Comparison of ENCODE assay signal across 14 mouse cellular contexts in genomic region chr13:64257814-64258515, GRCm38 (mm10). TPM values are rescaled to one million over a fixed set of nuclear protein-coding genes. Genes with fewer than 3 reads are reported as not detected.
A peak's percentile ranks its signal among the peaks of the same experiment; 100 is the strongest.
DNase-seq lines count a peak whose midpoint lies in the region; ATAC-seq and TF ChIP-seq lines count a peak whose summit lies in the region.
"Had no signal": no experiment of that assay in that cellular context is flagged by ENCODE, and none has a peak within 500 bp of the region (broad histone marks: within the 10 kb centered on the region; RNA-seq: fewer than 3 reads in every experiment).

No protein-coding gene starts in this region.

- H3K4me3 ChIP-seq in ES-Bruce4 (ENCODE audit: low read depth, low read length), result no peak overlapping the region
- H3K4me3 ChIP-seq in hindbrain, embryonic 16.5 days (ENCODE audit: low read length), result no peak overlapping the region
- H3K4me3 ChIP-seq in heart, embryonic 10.5 days, result no peak overlapping the region
- H3K4me3 ChIP-seq: gastrocnemius, adult 2 months; liver, embryonic 15.5 days had no signal

- no peak overlapping the region for H3K9ac ChIP-seq in ES-Bruce4 (ENCODE audit: low read depth, poor library complexity, severe bottlenecking)
- no peak overlapping the region for H3K9ac ChIP-seq in hindbrain, embryonic 16.5 days (ENCODE audit: low read depth, low read length)
- H3K9ac ChIP-seq: liver, embryonic 15.5 days had no signal

- H3K27me3 ChIP-seq in ES-Bruce4 (ENCODE audit: control insufficient read depth, insufficient read depth, low read length, poor library complexity, severe bottlenecking), result no peaks in the 10 kb centered on the region; the same call in 1 of the 2 replicates
- no peaks in the 10 kb centered on the region for H3K27me3 ChIP-seq in hindbrain, embryonic 16.5 days (replicated peaks; ENCODE audit: control insufficient read depth, insufficient read depth, low read length)
- no peaks in the 10 kb centered on the region for H3K27me3 ChIP-seq in heart, embryonic 10.5 days (ENCODE audit: insufficient read depth, poor library complexity, severe bottlenecking)
- H3K27me3 ChIP-seq: CH12.LX; liver, embryonic 15.5 days had no signal

- no peak for TF ChIP-seq POLR2A in ES-Bruce4 (IDR thresholded peaks at IDR 0.05; ENCODE audit: insufficient read depth, low read length)

- H3K9me3 ChIP-seq in ES-Bruce4 (replicated peaks; ENCODE audit: control insufficient read depth, insufficient read depth, low read length, poor library complexity, severe bottlenecking), result no peaks in the 10 kb centered on the region
- H3K9me3 ChIP-seq in hindbrain, embryonic 16.5 days (ENCODE audit: control insufficient read depth, low read length), result no peaks in the 10 kb centered on the region; the same call in 1 of the 2 replicates
- H3K9me3 ChIP-seq in heart, embryonic 10.5 days, result no peaks in the 10 kb centered on the region
- H3K9me3 ChIP-seq: liver, embryonic 15.5 days had no signal

- peak; percentile 83 for ATAC-seq in hindbrain, embryonic 16.5 days

- 7% methylated on average over 5 of the region's 5 CpGs for WGBS in hindbrain, embryonic 16.5 days
- 44% methylated on average over 5 of the region's 5 CpGs for WGBS in heart, embryonic 10.5 days

- peak; percentile 32 for DNase-seq in ES-CJ7 (ENCODE audit: low read depth, low spot score)
- peak; percentile 82 for DNase-seq in cerebellum, adult 9-10 months
- no peak for DNase-seq in heart, embryonic 10.5 days (ENCODE audit: low spot score)
- DNase-seq in thymus, postnatal 25 days, result no peak
- DNase-seq in layer of hippocampus, adult 9-10 months (ENCODE audit: low spot score), result no peak
- DNase-seq: adrenal gland, postnatal 10 days; gastrocnemius, adult 2 months; kidney, adult 9 months; layer of hippocampus, adult 9-11 months had no signal

- no peak for TF ChIP-seq CTCF in ES-Bruce4 (IDR thresholded peaks at IDR 0.05; ENCODE audit: low read depth, low read length)

- H3K36me3 ChIP-seq in ES-Bruce4 (ENCODE audit: control insufficient read depth, insufficient read depth, low read length, poor library complexity, severe bottlenecking), result no peaks in the 10 kb centered on the region
- H3K36me3 ChIP-seq in hindbrain, embryonic 16.5 days (ENCODE audit: control insufficient read depth, insufficient read depth, low read length), result no peaks in the 10 kb centered on the region
- H3K36me3 ChIP-seq in heart, embryonic 10.5 days, result no peaks in the 10 kb centered on the region
- H3K36me3 ChIP-seq: liver, embryonic 15.5 days had no signal

- no peaks in the 10 kb centered on the region for H3K4me1 ChIP-seq in ES-Bruce4 (ENCODE audit: control insufficient read depth, insufficient read depth, low read length)
- peaks cover 5% of the 10 kb centered on the region; the same call in 1 of the 2 replicates for H3K4me1 ChIP-seq in hindbrain, embryonic 16.5 days (ENCODE audit: control insufficient read depth, insufficient read depth, low read depth, low read length)
- peaks cover 14% of the 10 kb centered on the region for H3K4me1 ChIP-seq in heart, embryonic 10.5 days
- H3K4me1 ChIP-seq: liver, embryonic 15.5 days had no signal

- H3K27ac ChIP-seq in ES-Bruce4 (ENCODE audit: insufficient read depth, low read length), result 0 out of 2 replicates have a peak overlapping the region, but pooled peaks have one; percentile 1
- no peak overlapping the region for H3K27ac ChIP-seq in hindbrain, embryonic 16.5 days (ENCODE audit: low read depth, low read length)
- H3K27ac ChIP-seq in heart, embryonic 10.5 days, result no peak overlapping the region
- H3K27ac ChIP-seq: gastrocnemius, adult 2 months; liver, embryonic 15.5 days; macrophage had no signal

- TF ChIP-seq EP300 in ES-Bruce4 (IDR thresholded peaks at IDR 0.05; ENCODE audit: insufficient read depth, low read depth, low read length), result no peak

- no peak overlapping the region for H3K4me2 ChIP-seq in hindbrain, embryonic 16.5 days (ENCODE audit: low read length)
- H3K4me2 ChIP-seq: liver, embryonic 15.5 days had no signal

RNA-seq across cellular contexts. Expression of gene Cdc14b, which starts 17.1 kb away (rescaled TPM):
- polyA plus RNA-seq in ES-Bruce4 (2011; ENCODE audit: insufficient read depth, insufficient read length, low read depth, missing spikeins), result 27.3 and 30.4 TPM in 2 replicates
- polyA plus RNA-seq in hindbrain, embryonic 16.5 days (2015; fragmentation: Nextera tagmentation; extraction: Ambion mirVana), result 2.8 and 3.4 TPM in 2 replicates
- polyA plus RNA-seq in heart, embryonic 10.5 days (2016; fragmentation: Nextera tagmentation; extraction: Ambion mirVana), result 23.7 and 26.8 TPM in 2 replicates

RNA-seq across cellular contexts. Expression of gene Aaed1, which starts 54.5 kb away (rescaled TPM):
- 15.2 and 15.5 TPM in 2 replicates for polyA plus RNA-seq in ES-Bruce4 (2011; ENCODE audit: insufficient read depth, insufficient read length, low read depth, missing spikeins)
- polyA plus RNA-seq in hindbrain, embryonic 16.5 days (2015; fragmentation: Nextera tagmentation; extraction: Ambion mirVana), result 12.5 and 15.3 TPM in 2 replicates
- 58.6 and 60.3 TPM in 2 replicates for polyA plus RNA-seq in heart, embryonic 10.5 days (2016; fragmentation: Nextera tagmentation; extraction: Ambion mirVana)

Comparison
In these comparisons a context has a peak if more than half of its experiments do, and no peak if none do; other contexts are left out.
1. DNase-seq: peak in ES-CJ7 (single experiment) and cerebellum, adult 9-10 months (single experiment); none in heart, embryonic 10.5 days (single experiment), thymus, postnatal 25 days (single experiment) and layer of hippocampus, adult 9-10 months (single experiment).